10 mouse cellular contexts compared by ENCODE assay signal in genomic region chr3:54797211-54797610, GRCm38 (mm10). TPM values are rescaled to one million over a fixed set of nuclear protein-coding genes. Genes with fewer than 3 reads are reported as not detected.
DNase-seq lines count a peak whose midpoint lies in the region; ATAC-seq and TF ChIP-seq lines count a peak whose summit lies in the region.
"Had no signal": no experiment of that assay in that cellular context is flagged by ENCODE, and none has a peak within 500 bp of the region (broad histone marks: within the 10 kb centered on the region; RNA-seq: fewer than 3 reads in every experiment).

No protein-coding gene starts in this region.

- no peak overlapping the region for H3K27ac ChIP-seq in gastrocnemius, adult 2 months
- no peak overlapping the region for H3K27ac ChIP-seq in intestine, embryonic 14.5 days (ENCODE audit: low read depth)
- H3K27ac ChIP-seq: limb, embryonic 12.5 days had no signal

- WGBS in intestine, embryonic 14.5 days = 32% methylated on average over 16 of the region's 16 CpGs

- peak; percentile 82 for ATAC-seq in intestine, embryonic 14.5 days (replicated peaks; ENCODE audit: low FRiP score, low TSS enrichment, low read depth)
- ATAC-seq in megakaryocyte-erythroid progenitor cell, adult 5-6 weeks (replicated peaks; ENCODE audit: low FRiP score, low TSS enrichment, poor library complexity, severe bottlenecking) = peak; percentile 93

- no peaks in the 10 kb centered on the region for H3K4me1 ChIP-seq in intestine, embryonic 14.5 days (replicated peaks; ENCODE audit: control insufficient read depth, insufficient read depth, low read length)
- H3K4me1 ChIP-seq: limb, embryonic 12.5 days had no signal

- TF ChIP-seq CTCF in gastrocnemius, adult 2 months (IDR thresholded peaks at IDR 0.05) = peak; percentile 51

- H3K9me3 ChIP-seq in intestine, embryonic 14.5 days (ENCODE audit: control insufficient read depth, low read length) = peaks cover 7% of the 10 kb centered on the region; the same call in 1 of the 2 replicates

- H3K4me2 ChIP-seq in intestine, embryonic 14.5 days (ENCODE audit: low read length) = no peak overlapping the region
- H3K4me2 ChIP-seq: limb, embryonic 12.5 days had no signal

- H3K36me3 ChIP-seq in intestine, embryonic 14.5 days (ENCODE audit: control insufficient read depth, insufficient read depth, low read length) = peaks cover 4% of the 10 kb centered on the region; the same call in 1 of the 2 replicates
- H3K36me3 ChIP-seq: G1E had no signal

- no peaks in the 10 kb centered on the region for H3K27me3 ChIP-seq in intestine, embryonic 14.5 days (replicated peaks; ENCODE audit: control insufficient read depth, insufficient read depth, low read length)
- H3K27me3 ChIP-seq: limb, embryonic 12.5 days had no signal

- DNase-seq in gastrocnemius, adult 2 months = peak; percentile 36
- no peak for DNase-seq in gastrocnemius, postnatal 36 days
- peak; percentile 48 for DNase-seq in cerebellum, adult 11 months
- peak; percentile 21 to 47 for DNase-seq in frontal cortex, postnatal 10 days (ENCODE audit: low spot score in 2 of 2)
- DNase-seq in intestine, embryonic 14.5 days (ENCODE audit: low spot score) = peak; percentile 71
- DNase-seq in left cerebral cortex, postnatal 25 days (ENCODE audit: low spot score in 2 of 2) = peak; percentile 47 to 54
- peak; percentile 22 to 23 for DNase-seq in right cerebral cortex, postnatal 36 days (ENCODE audit: low spot score in 2 of 2)

- intact Hi-C loops in gastrocnemius, adult 2 months (cut with DNase I) = no loop called here
- intact Hi-C loops in gastrocnemius, postnatal 36 days (cut with DNase I) = no loop called here
- intact Hi-C loops in left cerebral cortex, postnatal 25 days (cut with DNase I) = loop anchor here (5.0 kb wide), 1 partner anchor 60 kb away; the partner anchor contains the start of genes Alg5 and Exosc8

- no peak overlapping the region for H3K4me3 ChIP-seq in gastrocnemius, adult 2 months
- H3K4me3 ChIP-seq in intestine, embryonic 14.5 days (ENCODE audit: low read depth, low read length) = no peak overlapping the region
- H3K4me3 ChIP-seq: limb, embryonic 12.5 days had no signal

- no peak overlapping the region for H3K9ac ChIP-seq in intestine, embryonic 14.5 days (ENCODE audit: low read length)
- H3K9ac ChIP-seq: limb, embryonic 12.5 days had no signal

RNA-seq across cellular contexts. Expression of gene Rfxap, which starts 10.4 kb away (rescaled TPM):
- total RNA-seq in gastrocnemius, adult 2 months (2021) = 10 to 100 TPM; 26.4 to 30.7 TPM
- 10 to 100 TPM; 23.7 to 23.9 TPM for total RNA-seq in gastrocnemius, postnatal 36 days (2021)
- polyA plus RNA-seq in intestine, embryonic 14.5 days (2014; fragmentation: Nextera tagmentation; extraction: Ambion mirVana) = 42.8 and 43.7 TPM in 2 replicates
- 10 to 100 TPM; 47.5 to 58.9 TPM for total RNA-seq in left cerebral cortex, postnatal 25 days (2021)
- 25.2 and 26.5 TPM in 2 replicates for total RNA-seq in megakaryocyte-erythroid progenitor cell, adult 5-6 weeks (2014; fragmentation: Nextera tagmentation)
- 76.2 and 107 TPM in 2 replicates for total RNA-seq in megakaryocyte-erythroid progenitor cell, adult 5-6 weeks (2017)

RNA-seq across cellular contexts. Expression of gene Smad9, which starts 41.8 kb away (rescaled TPM):
- under 1 TPM; 0.20 to 0.26 TPM for total RNA-seq in gastrocnemius, adult 2 months (2021)
- total RNA-seq in gastrocnemius, postnatal 36 days (2021) = under 1 TPM; 0.17 to 0.41 TPM
- polyA plus RNA-seq in intestine, embryonic 14.5 days (2014; fragmentation: Nextera tagmentation; extraction: Ambion mirVana) = 3.7 TPM in 2 replicates
- 1 to 10 TPM; 6.4 to 8.0 TPM for total RNA-seq in left cerebral cortex, postnatal 25 days (2021)
- total RNA-seq in megakaryocyte-erythroid progenitor cell, adult 5-6 weeks (2014; fragmentation: Nextera tagmentation) = not detected in 2 replicates
- total RNA-seq in megakaryocyte-erythroid progenitor cell, adult 5-6 weeks (2017) = not detected in 2 replicates
- polyA plus RNA-seq: G1E had no signal

Comparison
In these comparisons a context has a peak if more than half of its experiments do, and no peak if none do; other contexts are left out.
1. DNase-seq: peak in gastrocnemius, adult 2 months (single experiment), cerebellum, adult 11 months (single experiment), frontal cortex, postnatal 10 days (2 of 2), intestine, embryonic 14.5 days (single experiment), left cerebral cortex, postnatal 25 days (2 of 2) and right cerebral cortex, postnatal 36 days (2 of 2); none in gastrocnemius, postnatal 36 days (0 of 2).
2. RNA of gene Smad9, which starts 41.8 kb away (total RNA-seq): 6.4 to 8.0 TPM in left cerebral cortex, postnatal 25 days; 0.17 to 0.41 TPM in gastrocnemius, postnatal 36 days, 0.20 to 0.26 TPM in gastrocnemius, adult 2 months and not detected in megakaryocyte-erythroid progenitor cell, adult 5-6 weeks; every median in the first group is over 4 times any median in the second.